Mouse (Mus musculus): ENCODE measurements at regions not wholly inside any gene's neighbourhood (a gene's known extent, or its start where the extent isn't known, plus 50 kb on each side); places are given as distances from the start of the nearest gene placed in this dataset.

DNA sequence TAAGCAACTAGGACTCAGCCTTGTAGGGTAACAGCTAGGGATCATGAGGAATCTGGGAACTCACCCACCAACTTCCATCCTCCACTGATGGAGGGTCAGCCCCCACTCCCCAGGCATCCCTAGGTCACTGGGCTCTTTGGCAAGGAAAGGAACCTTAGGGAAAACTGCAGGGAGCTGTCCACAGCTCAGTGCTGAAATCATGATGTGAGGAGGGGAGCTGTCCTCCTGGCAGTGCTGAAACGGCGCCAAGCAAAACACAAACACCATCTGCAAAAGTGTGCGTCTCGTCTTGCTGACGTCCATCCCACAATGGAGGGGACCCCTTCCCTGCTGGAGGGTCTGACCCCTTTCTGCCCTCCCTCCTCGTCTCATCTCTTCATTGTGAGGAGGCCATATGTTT, 68.6 kb upstream of the Rph3a start:
- DNase-seq, result peak in 1 of 2 experiments; percentile 23

DNA sequence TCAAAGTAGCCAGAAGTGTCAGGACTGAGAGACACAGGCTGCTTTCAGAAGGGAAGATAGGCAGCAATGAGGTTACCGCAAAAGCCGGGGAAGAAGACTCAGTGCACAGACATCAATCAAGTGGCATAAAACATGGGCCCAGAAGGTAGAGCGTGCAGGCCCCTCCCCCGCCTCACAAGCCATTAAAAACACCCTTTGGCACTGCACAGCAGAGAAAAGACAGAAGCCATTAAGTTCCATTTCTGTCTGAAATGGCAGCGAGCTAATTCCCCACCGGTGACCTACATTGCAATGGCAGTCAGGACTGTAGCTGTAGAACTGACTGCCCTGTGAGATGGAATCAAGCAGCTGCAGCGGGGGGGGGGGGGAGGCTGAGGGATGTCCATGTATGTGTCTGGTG, 66.8 kb upstream of the Rph3a start:
- no peak for DNase-seq

DNA sequence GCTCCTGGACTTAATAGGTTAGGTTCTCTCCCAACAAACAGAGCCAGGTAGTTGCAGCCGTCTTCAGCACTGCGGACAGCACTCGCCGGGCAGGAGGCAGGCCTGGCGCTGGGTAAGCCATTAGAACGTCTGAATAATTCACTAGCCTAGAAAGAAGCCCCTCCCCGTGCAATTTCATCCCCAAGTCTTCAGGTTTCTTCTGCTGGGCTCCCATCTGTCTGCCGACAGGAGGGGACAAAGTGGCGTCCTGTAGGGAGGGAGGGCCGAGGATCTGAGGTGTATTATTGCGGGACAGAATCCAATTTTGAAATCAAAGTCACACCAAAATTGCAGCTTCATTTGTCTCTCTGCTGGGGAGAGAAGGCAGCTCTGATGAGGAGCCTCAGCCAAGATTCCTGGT, 58.9 kb upstream of the Rph3a start:
- no peak for DNase-seq

DNA sequence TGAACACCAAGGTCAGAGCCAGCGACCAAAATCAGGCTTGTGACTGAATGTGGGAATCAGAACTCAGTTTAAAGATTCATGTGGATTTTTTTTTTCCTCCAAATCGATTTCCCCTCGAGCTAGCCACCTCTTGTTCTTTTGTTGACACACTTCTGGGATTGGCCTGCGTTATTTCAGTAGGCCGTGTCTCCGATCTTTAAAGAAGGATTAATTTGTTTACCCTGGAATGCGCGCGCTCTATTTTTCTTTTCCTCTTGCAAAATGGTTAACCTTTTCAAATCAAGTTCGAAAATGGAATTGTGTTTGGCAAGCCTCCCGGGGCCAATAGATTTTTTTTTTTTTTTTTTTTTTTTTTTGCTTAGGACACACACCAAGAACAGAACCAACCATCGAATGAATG, 54.8 kb upstream of the Rph3a start:
- no peak for DNase-seq

DNA sequence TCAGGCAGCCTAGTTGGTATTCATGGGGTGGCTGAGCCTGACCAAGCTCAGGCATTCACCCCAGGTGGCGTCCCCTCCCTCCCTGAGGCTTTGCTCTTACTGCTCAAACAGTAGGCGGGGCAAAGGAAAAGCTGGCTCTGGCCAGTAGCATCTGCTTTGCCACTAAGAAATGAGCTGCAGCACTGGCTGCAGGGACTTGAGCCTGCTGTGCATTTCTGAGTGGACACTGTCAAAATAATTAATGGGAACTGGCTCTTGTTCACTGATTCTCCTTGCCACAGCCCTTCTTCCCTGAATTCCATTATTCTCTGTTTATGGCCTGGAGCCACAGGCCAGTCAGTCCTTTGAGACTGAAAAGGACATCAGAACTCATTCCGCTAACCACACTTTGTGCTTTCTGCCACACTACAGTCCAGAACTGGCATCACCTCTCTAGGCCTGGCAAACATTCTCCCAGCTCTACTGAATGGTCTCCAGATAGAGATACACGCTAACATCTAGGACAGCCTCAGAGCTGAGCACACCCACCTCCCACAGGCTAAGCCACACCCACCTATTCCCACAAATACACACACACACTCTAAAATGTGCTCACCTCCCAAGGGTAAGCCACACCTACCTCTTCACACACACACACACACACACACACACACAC, 53.2 kb upstream of the Rph3a start:
- DNase-seq, result no peak

DNA sequence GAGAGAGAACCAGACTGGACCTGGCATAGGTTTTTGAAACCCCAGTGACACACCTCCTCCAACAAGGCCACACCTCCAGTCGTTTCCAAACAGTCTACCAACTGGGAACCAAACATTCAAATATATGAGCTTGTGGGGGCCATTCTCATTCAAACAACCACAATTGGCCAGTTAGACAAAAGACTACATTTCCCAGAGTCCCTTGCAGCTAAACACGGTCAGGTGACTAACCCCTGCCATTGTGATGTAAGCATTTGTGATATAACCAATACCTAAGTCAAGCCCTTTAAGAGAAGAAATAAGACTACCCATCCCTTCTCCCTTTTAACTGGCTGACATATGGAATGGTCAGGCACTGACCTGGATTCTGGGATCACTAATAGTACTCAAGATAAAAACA, 51.8 kb upstream of the Rph3a start:
- DNase-seq, result no peak

All from spleen, adult 18-20 months (tissue).